Mouse (Mus musculus): Measurements from ENCODE around the gene Ilf3. TPM values are rescaled to one million over a fixed set of nuclear protein-coding genes. Genes with fewer than 3 reads are reported as not detected.

The Ilf3 gene
- polyA plus RNA-seq, 1 experiment, result 30.7 TPM

DNA sequence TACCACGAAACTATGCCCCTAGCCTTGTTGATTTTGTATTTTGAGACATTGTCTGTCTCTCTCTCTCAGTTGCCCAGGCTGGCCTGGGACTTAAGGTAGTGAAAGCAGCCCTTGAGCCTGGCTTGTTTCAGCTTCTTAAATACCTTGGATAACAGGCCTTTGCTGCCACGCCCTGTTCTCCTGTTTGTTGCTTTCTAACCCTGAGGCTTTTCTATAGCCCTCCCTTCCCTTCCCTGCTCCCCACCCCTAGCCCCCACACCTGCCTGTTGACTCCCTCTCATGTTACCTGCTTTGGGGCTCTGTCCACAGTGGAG is 14.3 kb upstream of the Ilf3 start:
- Histone ChIP-seq H3K4me3 (ENCODE audit: low read depth, low read length) (no peak overlapping the region), H3K27me3 (ENCODE audit: control insufficient read depth, insufficient read depth, low read length) (no peaks in the 10 kb centered on the region), H3K27ac (ENCODE audit: insufficient read depth, low read depth, low read length) (no peak overlapping the region), H3K36me3 (ENCODE audit: control insufficient read depth, insufficient read depth, low read length) (peaks cover 1% of the 10 kb centered on the region; the same call in 1 of the 2 replicates), H3K4me1 (ENCODE audit: control insufficient read depth, insufficient read depth, insufficient read length, low read length) (peaks cover 2% of the 10 kb centered on the region; the same call in 1 of the 2 replicates)
- 88% methylated on average over 2 of the region's 2 CpGs for WGBS
- no peak for TF ChIP-seq POLR2A (IDR thresholded peaks at IDR 0.05; ENCODE audit: low read depth, low read length)
- no peak for TF ChIP-seq CTCF (IDR thresholded peaks at IDR 0.05; ENCODE audit: extremely low read depth, insufficient read length, insufficient replicate concordance, low read depth, low read length)

DNA sequence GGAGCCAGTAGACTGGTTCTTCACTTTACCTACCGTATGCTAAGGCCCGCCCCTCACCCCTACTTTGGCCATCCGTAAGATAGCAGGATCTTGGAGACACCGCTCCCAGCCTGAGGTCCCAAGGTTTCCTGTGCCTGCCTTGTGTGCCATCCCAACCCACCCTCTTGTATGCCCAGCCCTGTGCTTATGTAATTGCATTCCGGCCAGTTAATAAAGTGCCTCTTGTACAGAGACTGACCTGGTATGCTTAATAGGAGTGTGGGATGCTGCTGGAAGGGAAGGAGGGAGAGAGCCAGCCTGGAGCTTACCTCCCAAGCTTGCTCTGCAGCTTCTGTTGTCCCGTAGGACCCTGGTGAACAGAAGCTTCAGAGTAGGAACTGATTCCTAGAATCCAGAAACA is 12.9 kb upstream of the Ilf3 start:
- WGBS, result 87% methylated on average over 6 of the region's 6 CpGs

DNA sequence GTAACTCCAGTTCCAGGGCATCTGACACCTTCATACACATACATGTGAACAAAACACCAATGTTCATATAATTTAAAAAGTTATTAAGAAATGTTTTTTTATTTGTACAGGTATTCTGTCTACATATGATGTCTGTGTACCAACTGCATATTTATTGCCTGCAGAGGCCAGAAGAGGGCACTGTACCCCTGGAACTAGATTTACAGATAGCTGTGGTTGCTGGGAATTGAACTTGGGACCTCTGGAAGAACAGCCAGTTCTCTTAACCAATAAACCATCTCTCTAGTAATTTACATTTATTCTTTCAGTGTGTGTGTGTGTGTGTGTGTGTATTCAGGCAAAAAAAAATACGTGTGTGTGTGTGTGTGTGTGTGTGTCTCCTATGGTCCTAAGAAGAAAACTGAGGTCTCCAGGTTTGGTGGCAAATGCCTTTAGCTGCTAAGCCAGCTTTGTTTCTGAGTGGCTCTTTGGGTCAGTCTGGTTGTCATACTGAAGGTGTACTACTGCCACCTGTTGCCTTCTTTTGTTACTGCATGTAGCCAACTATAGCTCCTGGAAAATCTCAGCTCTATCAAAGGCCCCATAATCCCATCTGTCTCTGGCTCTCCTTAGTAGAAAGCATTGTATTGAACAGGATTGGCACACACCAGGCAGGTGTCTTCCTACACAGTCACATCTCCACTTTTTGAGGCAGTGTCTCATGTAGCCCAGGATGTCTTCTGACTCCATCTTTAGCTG is 10.5 kb upstream of the Ilf3 start:
- Histone ChIP-seq H3K27ac (ENCODE audit: insufficient read depth, low read depth, low read length) (no peak overlapping the region), H3K36me3 (ENCODE audit: control insufficient read depth, insufficient read depth, low read length) (no peaks in the 10 kb centered on the region), H3K4me1 (ENCODE audit: control insufficient read depth, insufficient read depth, insufficient read length, low read length) (no peaks in the 10 kb centered on the region), H3K27me3 (ENCODE audit: control insufficient read depth, insufficient read depth, low read length) (no peaks in the 10 kb centered on the region), H3K4me3 (ENCODE audit: low read depth, low read length) (no peak overlapping the region)
- TF ChIP-seq CTCF (IDR thresholded peaks at IDR 0.05; ENCODE audit: extremely low read depth, insufficient read length, insufficient replicate concordance, low read depth, low read length), result no peak
- TF ChIP-seq POLR2A (IDR thresholded peaks at IDR 0.05; ENCODE audit: low read depth, low read length), result no peak
- 0% methylated on average over 1 of the region's 1 CpGs for WGBS

More for the DNA sequence above, 12.9 kb upstream of the Ilf3 start:
- no peak overlapping the region for H3K4me3 ChIP-seq (ENCODE audit: low read depth, low read length)
- no peak for TF ChIP-seq CTCF (IDR thresholded peaks at IDR 0.05; ENCODE audit: extremely low read depth, insufficient read length, insufficient replicate concordance, low read depth, low read length)
- TF ChIP-seq POLR2A (IDR thresholded peaks at IDR 0.05; ENCODE audit: low read depth, low read length), result no peak
- no peaks in the 10 kb centered on the region for H3K36me3 ChIP-seq (ENCODE audit: control insufficient read depth, insufficient read depth, low read length)
- H3K27me3 ChIP-seq (ENCODE audit: control insufficient read depth, insufficient read depth, low read length), result no peaks in the 10 kb centered on the region
- no peak overlapping the region for H3K27ac ChIP-seq (ENCODE audit: insufficient read depth, low read depth, low read length)
- H3K4me1 ChIP-seq (ENCODE audit: control insufficient read depth, insufficient read depth, insufficient read length, low read length), result peaks cover 2% of the 10 kb centered on the region; the same call in 1 of the 2 replicates

DNA sequence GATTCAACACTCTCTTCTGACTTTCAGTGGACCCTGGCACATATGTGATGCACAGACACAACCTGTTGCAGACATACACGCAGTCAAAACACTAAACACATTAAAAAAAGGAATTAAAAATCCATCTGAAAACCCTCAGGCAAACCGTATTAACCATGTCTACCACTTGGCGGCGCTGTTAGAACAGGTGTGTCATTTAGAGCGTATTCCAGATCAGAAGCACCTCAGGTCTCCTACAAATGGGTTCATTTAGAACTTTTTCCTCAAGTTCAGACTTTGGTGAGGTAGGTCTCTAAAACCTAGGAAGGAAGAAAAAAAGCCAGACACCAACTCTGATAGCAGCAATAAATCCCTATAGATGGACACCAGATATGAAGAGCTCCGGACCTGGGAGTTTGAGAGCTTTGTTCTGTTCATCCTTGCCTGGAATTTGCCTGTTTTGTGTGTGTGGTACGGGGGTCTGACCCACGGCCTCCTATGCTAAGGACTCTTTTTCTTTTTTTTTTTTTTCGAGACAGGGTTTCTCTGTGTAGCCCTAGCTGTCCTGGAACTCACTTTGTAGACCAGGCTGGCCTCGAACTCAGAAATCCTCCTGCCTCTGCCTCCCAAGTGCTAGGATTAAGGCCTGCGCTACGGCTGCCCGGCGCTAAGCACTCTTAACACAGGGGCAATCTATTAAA is 990 bp upstream of the Ilf3 start:
- peak overlapping the region; percentile 52 for H3K4me3 ChIP-seq (ENCODE audit: low read depth, low read length)
- peak overlapping the region; percentile 84 for H3K27ac ChIP-seq (ENCODE audit: insufficient read depth, low read depth, low read length)
- WGBS, result 21% methylated on average over 14 of the region's 14 CpGs
- H3K4me1 ChIP-seq (ENCODE audit: control insufficient read depth, insufficient read depth, insufficient read length, low read length), result peaks cover 3% of the 10 kb centered on the region
- no peaks in the 10 kb centered on the region for H3K36me3 ChIP-seq (ENCODE audit: control insufficient read depth, insufficient read depth, low read length)
- TF ChIP-seq POLR2A (IDR thresholded peaks at IDR 0.05; ENCODE audit: low read depth, low read length) (no peak), CTCF (IDR thresholded peaks at IDR 0.05; ENCODE audit: extremely low read depth, insufficient read length, insufficient replicate concordance, low read depth, low read length) (peak; percentile 2; the same call in 1 of the 2 replicates)
- H3K27me3 ChIP-seq (ENCODE audit: control insufficient read depth, insufficient read depth, low read length), result no peaks in the 10 kb centered on the region

DNA sequence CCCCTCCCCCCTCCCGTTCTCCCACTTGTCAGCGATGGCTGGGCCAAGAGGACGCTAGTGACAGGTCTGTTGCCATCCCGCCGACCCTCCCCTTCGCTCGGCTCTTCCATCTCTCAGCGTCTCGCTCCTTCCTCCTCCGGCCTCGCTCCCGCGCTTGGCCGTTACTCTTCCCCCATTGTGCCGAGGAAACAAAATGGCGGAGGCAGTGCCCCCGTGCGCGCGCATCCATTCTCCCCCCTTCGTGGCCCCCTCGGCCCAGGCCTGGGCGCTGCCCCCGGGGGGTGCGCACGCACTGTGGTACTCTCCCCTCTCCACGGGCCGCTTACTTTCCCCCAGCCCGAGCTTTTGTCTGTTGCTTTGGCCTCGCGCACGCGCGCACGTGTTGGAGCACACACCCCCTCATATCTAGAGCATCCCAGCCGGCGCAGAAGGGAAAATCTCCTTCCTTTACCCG is 487 bp downstream of the Ilf3 start:
- WGBS, result under 1% methylated on average over 37 of the region's 38 CpGs
- H3K27ac ChIP-seq (ENCODE audit: insufficient read depth, low read depth, low read length), result peak overlapping the region; percentile 8; the same call in 1 of the 2 replicates
- H3K27me3 ChIP-seq (ENCODE audit: control insufficient read depth, insufficient read depth, low read length), result no peaks in the 10 kb centered on the region
- TF ChIP-seq POLR2A (IDR thresholded peaks at IDR 0.05; ENCODE audit: low read depth, low read length) (no peak; the same call in 1 of the 2 replicates), CTCF (IDR thresholded peaks at IDR 0.05; ENCODE audit: extremely low read depth, insufficient read length, insufficient replicate concordance, low read depth, low read length) (no peak)
- peaks cover 3% of the 10 kb centered on the region for H3K4me1 ChIP-seq (ENCODE audit: control insufficient read depth, insufficient read depth, insufficient read length, low read length)
- H3K4me3 ChIP-seq (ENCODE audit: low read depth, low read length), result peak overlapping the region; percentile 71
- 0 out of 2 replicates have a peak, but pooled peaks cover under 1% of the 10 kb centered on the region for H3K36me3 ChIP-seq (ENCODE audit: control insufficient read depth, insufficient read depth, low read length)

DNA sequence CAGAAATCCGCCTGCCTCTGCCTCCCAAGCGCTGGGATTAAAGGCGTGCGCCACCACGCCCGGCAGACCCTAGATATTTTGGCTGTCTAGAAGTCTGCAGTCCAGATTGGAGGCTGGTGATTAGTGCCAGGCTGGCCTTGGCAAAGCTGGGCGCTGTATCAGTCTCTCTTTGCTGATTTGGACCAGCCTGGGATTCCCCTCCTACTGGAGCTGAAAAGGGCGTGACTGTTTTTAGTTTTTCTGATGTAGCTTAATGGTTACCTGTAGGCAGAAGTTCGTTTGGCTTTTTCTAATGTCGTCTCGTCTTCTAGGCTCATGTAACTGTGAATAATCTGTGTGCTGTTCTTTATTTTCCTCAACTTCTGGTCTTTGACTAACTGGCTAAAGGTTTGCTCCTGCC is 1.4 kb downstream of the Ilf3 start:
- WGBS, result 26% methylated on average over 11 of the region's 11 CpGs
- H3K27ac ChIP-seq (ENCODE audit: insufficient read depth, low read depth, low read length), result no peak overlapping the region
- peak overlapping the region; percentile 71; the same call in 1 of the 2 replicates for H3K4me3 ChIP-seq (ENCODE audit: low read depth, low read length)
- TF ChIP-seq POLR2A (IDR thresholded peaks at IDR 0.05; ENCODE audit: low read depth, low read length), result no peak
- no peak for TF ChIP-seq CTCF (IDR thresholded peaks at IDR 0.05; ENCODE audit: extremely low read depth, insufficient read length, insufficient replicate concordance, low read depth, low read length)
- no peaks in the 10 kb centered on the region for H3K27me3 ChIP-seq (ENCODE audit: control insufficient read depth, insufficient read depth, low read length)
- peaks cover 2% of the 10 kb centered on the region; the same call in 1 of the 2 replicates for H3K36me3 ChIP-seq (ENCODE audit: control insufficient read depth, insufficient read depth, low read length)
- peaks cover 3% of the 10 kb centered on the region for H3K4me1 ChIP-seq (ENCODE audit: control insufficient read depth, insufficient read depth, insufficient read length, low read length)

DNA sequence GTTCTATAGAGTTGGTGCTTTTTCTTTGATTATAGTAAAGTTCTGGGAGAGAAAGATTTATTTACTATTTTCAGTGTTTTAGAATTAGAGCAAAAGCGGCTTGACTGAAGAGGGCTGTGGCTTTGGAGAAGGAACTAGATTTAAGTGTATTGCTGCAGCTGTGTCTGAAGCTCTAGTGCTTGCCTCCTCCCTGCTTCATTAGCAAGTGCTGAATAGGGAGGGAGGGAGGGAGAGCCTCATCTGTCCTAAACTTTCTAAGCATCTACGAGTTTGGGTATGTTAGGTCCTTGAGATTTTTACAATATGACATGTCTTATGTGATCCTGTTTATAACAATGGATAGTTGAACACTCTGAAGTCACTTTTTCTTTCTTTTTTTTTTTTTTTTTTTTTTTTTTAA is 3.2 kb downstream of the Ilf3 start:
- H3K27me3 ChIP-seq (ENCODE audit: control insufficient read depth, insufficient read depth, low read length), result no peaks in the 10 kb centered on the region
- H3K27ac ChIP-seq (ENCODE audit: insufficient read depth, low read depth, low read length), result no peak overlapping the region
- H3K4me3 ChIP-seq (ENCODE audit: low read depth, low read length), result no peak overlapping the region
- H3K4me1 ChIP-seq (ENCODE audit: control insufficient read depth, insufficient read depth, insufficient read length, low read length), result peaks cover 3% of the 10 kb centered on the region
- H3K36me3 ChIP-seq (ENCODE audit: control insufficient read depth, insufficient read depth, low read length), result peaks cover 2% of the 10 kb centered on the region; the same call in 1 of the 2 replicates
- no peak for TF ChIP-seq POLR2A (IDR thresholded peaks at IDR 0.05; ENCODE audit: low read depth, low read length)
- TF ChIP-seq CTCF (IDR thresholded peaks at IDR 0.05; ENCODE audit: extremely low read depth, insufficient read length, insufficient replicate concordance, low read depth, low read length), result no peak
- WGBS, result 71% methylated on average over 2 of the region's 2 CpGs
